Comparison of ENCODE assay signal across 9 mouse cellular contexts in genomic region chr3:142948771-142949170, GRCm38 (mm10).
A peak's percentile ranks its signal among the peaks of the same experiment; 100 is the strongest.
DNase-seq lines count a peak whose midpoint lies in the region; TF ChIP-seq lines count a peak whose summit lies in the region.
"Had no signal": no experiment of that assay in that cellular context is flagged by ENCODE, and none has a peak within 500 bp of the region (broad histone marks: within the 10 kb centered on the region; RNA-seq: fewer than 3 reads in every experiment).

No protein-coding gene starts in this region.

- H3K9me3 ChIP-seq in CH12.LX (replicated peaks; ENCODE audit: low read length), result no peaks in the 10 kb centered on the region
- H3K9me3 ChIP-seq: limb, embryonic 15.5 days had no signal

- peak; percentile 78 for TF ChIP-seq RAD21 in CH12.LX (IDR thresholded peaks at IDR 0.05; ENCODE audit: low read depth, low read length)

- dilution Hi-C loops in CH12.LX (cut with MboI; ENCODE audit: extremely low pct_ligation_motif_present, extremely low pct_unique_long_range_greater_than_20kb, low sequenced_read_pairs), result no loop called here

- no peak for TF ChIP-seq POLR2A in CH12.LX (IDR thresholded peaks at IDR 0.05; ENCODE audit: low read depth, low read length)

- TF ChIP-seq CTCF in CH12.LX (conservative IDR thresholded peaks at IDR 0.05 in 1 of 2, IDR thresholded peaks at IDR 0.05 in 1 of 2; ENCODE audit: low read depth in 2 of 2, low read length in 2 of 2), result peak; percentile 94 to 100

- H3K27me3 ChIP-seq in CH12.LX (replicated peaks), result no peaks in the 10 kb centered on the region
- H3K27me3 ChIP-seq: limb, embryonic 15.5 days had no signal

- H3K4me1 ChIP-seq in CH12.LX (ENCODE audit: control insufficient read depth in 1 of 2, insufficient read depth in 2 of 2), result no peaks in the 10 kb centered on the region; a peak in 1 of 4 replicates
- H3K4me1 ChIP-seq: limb, embryonic 15.5 days had no signal

- H3K9ac ChIP-seq in CH12.LX (ENCODE audit: insufficient read depth, low read depth), result no peak overlapping the region
- H3K9ac ChIP-seq: limb, embryonic 15.5 days had no signal

- intact Hi-C loops in heart, postnatal 25 days (cut with DNase I), result no loop called here

- in situ Hi-C loops in CH12.LX (cut with MboI; ENCODE audit: low pct_ligation_motif_present, low pct_unique_long_range_greater_than_20kb, low sequenced_read_pairs), result no loop called here

- TF ChIP-seq EP300 in CH12.LX (IDR thresholded peaks at IDR 0.05; ENCODE audit: low read length), result no peak

- H3K4me3 ChIP-seq in CH12.LX (replicated peaks in 1 of 3; ENCODE audit: low read depth in 2 of 3, low read length in 2 of 3, poor library complexity in 1 of 3), result no peak overlapping the region
- H3K4me3 ChIP-seq: limb, embryonic 15.5 days had no signal

- no peaks in the 10 kb centered on the region for H3K79me2 ChIP-seq in CH12.LX (replicated peaks; ENCODE audit: control insufficient read depth, extremely low read depth, insufficient read depth, poor library complexity, severe bottlenecking)

- H3K36me3 ChIP-seq in CH12.LX (replicated peaks in 1 of 2; ENCODE audit: control insufficient read depth in 1 of 2, insufficient read depth in 1 of 2, low read length in 1 of 2), result no peaks in the 10 kb centered on the region
- H3K36me3 ChIP-seq: limb, embryonic 15.5 days had no signal

- peak; percentile 84 for DNase-seq in heart, adult 11 months
- DNase-seq in heart, postnatal 25 days (ENCODE audit: low spot score), result no peak
- DNase-seq in CH12.LX (ENCODE audit: extremely low read depth), result peak; percentile 74
- DNase-seq in c-Kit-negative CD71-positive TER-119-positive erythroid progenitor cells, embryonic 14.5 days (ENCODE audit: low read depth, low spot score), result peak; percentile 42
- DNase-seq in forelimb bud, embryonic 11.5 days (ENCODE audit: low read depth, low spot score), result peak; percentile 73
- peak; percentile 63 for DNase-seq in layer of hippocampus, adult 11-12 months (ENCODE audit: low spot score)
- DNase-seq in lung, postnatal 25 days (ENCODE audit: low spot score), result peak; percentile 48
- DNase-seq in spleen, postnatal 4 days (ENCODE audit: low spot score in 2 of 2), result peak; percentile 44 to 77

- no peak overlapping the region for H3K27ac ChIP-seq in CH12.LX (ENCODE audit: insufficient read depth, low read depth)
- H3K27ac ChIP-seq: limb, embryonic 15.5 days had no signal

- no peak overlapping the region for H3K4me2 ChIP-seq in CH12.LX (ENCODE audit: insufficient read depth, low read depth, poor library complexity, severe bottlenecking)
- H3K4me2 ChIP-seq: limb, embryonic 15.5 days had no signal

TF ChIP-seq in CH12.LX, 34 proteins besides CTCF, POLR2A, EP300 and RAD21:
- TF ChIP-seq SMC3 (IDR thresholded peaks at IDR 0.05; ENCODE audit: low read depth, low read length) (peak; percentile 70), JUND (conservative IDR thresholded peaks at IDR 0.05; ENCODE audit: low read depth, low read length) (no peak)
